Mouse (Mus musculus) liver, embryonic 14.5 days (tissue): ENCODE measurements around the gene Rasgef1b. TPM values are rescaled to one million over a fixed set of nuclear protein-coding genes. Genes with fewer than 3 reads are reported as not detected.

Experiments
- ATAC-seq: fragments of 200-750 bp; cut with Nextera tagmentation; 2 replicates; pipeline ENCODE4 v1.8.0; 2017; ENCODE audit warnings: moderate number of reproducible peaks, mild to moderate bottlenecking, moderate library complexity; ENCODE audit not compliant: insufficient read depth
- DNase-seq, 3 experiments: peaks; one replicate each; pipeline ENCODE4 v3.0.0-alpha.2; 2012 to 2013; ENCODE audit warnings: low read depth in 3 of 3, low spot score in 3 of 3
- H3K27ac ChIP-seq: fragments of 300-500 bp; sonication (generic); 2 replicates; pipeline ENCODE4 v1.5.1; 2014; ENCODE audit warnings: moderate library complexity, mild to moderate bottlenecking, control low read depth, inconsistent platforms
- H3K27me3 ChIP-seq: fragments of 300-500 bp; sonication (generic); 2 replicates; pipeline ENCODE4 v1.6.1; 2014; ENCODE audit warnings: mild to moderate bottlenecking, low read length, moderate library complexity; ENCODE audit not compliant: control insufficient read depth, insufficient read depth
- H3K36me3 ChIP-seq: fragments of 300-500 bp; sonication (generic); replicated peaks from 2 replicates; pipeline ENCODE4 v1.6.1; 2014; ENCODE audit warnings: low read depth; ENCODE audit not compliant: control insufficient read depth, insufficient read depth
- H3K4me1 ChIP-seq, 2 experiments: fragments of 200-500 bp in 1 of 2; fragments of 300-500 bp in 1 of 2; sonication (generic) in 1 of 2; replicated peaks; 2 replicates each; pipeline ENCODE4 v1.6.1; 2012 to 2014; ENCODE audit warnings: antibody characterized with exemption in 1 of 2, inconsistent platforms in 1 of 2, low read length in 1 of 2; ENCODE audit not compliant: control insufficient read depth in 2 of 2, insufficient read depth in 2 of 2
- H3K4me2 ChIP-seq: fragments of 300-500 bp; sonication (generic); 2 replicates; pipeline ENCODE4 v1.6.1; 2014; ENCODE audit warnings: low read depth, mild to moderate bottlenecking, control low read depth, moderate library complexity
- H3K4me3 ChIP-seq, 2 experiments: fragments of 200-500 bp in 1 of 2; fragments of 300-500 bp in 1 of 2; sonication (generic) in 1 of 2; 2 replicates each; pipeline ENCODE4 v1.5.1; 2012 to 2014; ENCODE audit warnings: low read depth in 2 of 2, low read length in 2 of 2, mild to moderate bottlenecking in 2 of 2, control low read depth in 1 of 2, inconsistent platforms in 1 of 2, moderate library complexity in 1 of 2; ENCODE audit not compliant: insufficient read depth in 1 of 2
- H3K9ac ChIP-seq: fragments of 300-500 bp; sonication (generic); replicated peaks from 2 replicates; pipeline ENCODE4 v1.6.1; 2014; ENCODE audit warnings: mild to moderate bottlenecking, control low read depth, moderate library complexity
- H3K9me3 ChIP-seq: fragments of 300-500 bp; sonication (generic); 2 replicates; pipeline ENCODE4 v1.6.1; 2016; ENCODE audit warnings: low read length, mixed read lengths; ENCODE audit not compliant: control insufficient read depth
- CTCF ChIP-seq: IDR thresholded peaks from 2 replicates; pipeline ENCODE4 v1.5.1; 2016; ENCODE audit warnings: antibody characterized with exemption, low read depth, control low read depth
- EP300 ChIP-seq: IDR thresholded peaks from 2 replicates; pipeline ENCODE4 v1.6.1; 2016; ENCODE audit warnings: antibody characterized with exemption, low read depth
- WGBS: fragments of 180-500 bp; shearing (Covaris S2); extraction: QIAGEN DNeasy Blood & Tissue Kit; methylation state at CpG from one replicate; pipeline ENCODE4 v1.1.7; 2014; ENCODE audit not compliant: insufficient replicate concordance; 5-methylcytosine and 5-hydroxymethylcytosine counted together
- polyA plus RNA-seq, 2 experiments: library from polyadenylated mRNA; depleted of rRNA in 1 of 2; stranded (reverse) in 1 of 2; unstranded in 1 of 2; fragments of >200 nt; fragmentation: Nextera tagmentation in 1 of 2; extraction: Ambion mirVana in 1 of 2; gene quantifications; 2 replicates each; pipeline versions ENCODE4 v1.2.1 to v1.2.3; 2012 to 2014

Gene Rasgef1b
- polyA plus RNA-seq, 2 experiments: 2.8 to 4.2 TPM

GRCm38 (mm10) chr5:99432471-99432870, 296.4 kb downstream of the Rasgef1b start:
- Histone ChIP-seq H3K27ac (no peak overlapping the region), H3K4me1 (peaks cover 0 to 5% of the 10 kb centered on the region in 2 experiments; a peak in 1 of 4 replicates), H3K27me3 (no peaks in the 10 kb centered on the region), H3K9ac (no peak overlapping the region), H3K36me3 (no peaks in the 10 kb centered on the region), H3K9me3 (no peaks in the 10 kb centered on the region), H3K4me2 (no peak overlapping the region), H3K4me3 (no peak overlapping the region)
- no peak for DNase-seq
- no peak for ATAC-seq
- TF ChIP-seq EP300 (no peak), CTCF (no peak)
- 72% methylated on average over 8 of the region's 8 CpGs for WGBS

- Histone ChIP-seq H3K27me3 (no peaks in the 10 kb centered on the region), H3K9me3 (no peaks in the 10 kb centered on the region), H3K27ac (no peak overlapping the region), H3K4me3 (no peak overlapping the region), H3K4me2 (no peak overlapping the region), H3K36me3 (no peaks in the 10 kb centered on the region), H3K4me1 (peaks cover 0 to 4% of the 10 kb centered on the region in 2 experiments; a peak in 1 of 4 replicates), H3K9ac (no peak overlapping the region)
- 65% methylated on average over 8 of the region's 8 CpGs for WGBS
- ATAC-seq (no peak), DNase-seq (no peak)
- no peak for TF ChIP-seq CTCF
- TF ChIP-seq EP300: no peak
Observed at GRCm38 (mm10) chr5:99429273-99429672, 299.6 kb downstream of the Rasgef1b start.

GRCm38 (mm10) chr5:99428648-99429047, 300.2 kb downstream of the Rasgef1b start:
- Histone ChIP-seq H3K27me3 (no peaks in the 10 kb centered on the region), H3K9me3 (no peaks in the 10 kb centered on the region), H3K4me3 (no peak overlapping the region), H3K4me2 (no peak overlapping the region), H3K27ac (no peak overlapping the region), H3K4me1 (peaks cover 0 to 4% of the 10 kb centered on the region in 2 experiments; a peak in 1 of 4 replicates), H3K36me3 (no peaks in the 10 kb centered on the region), H3K9ac (no peak overlapping the region)
- WGBS: 40% methylated on average over 5 of the region's 5 CpGs
- ATAC-seq (no peak), DNase-seq (no peak)
- TF ChIP-seq EP300: no peak
- no peak for TF ChIP-seq CTCF

- DNase-seq: no peak
- 51% methylated on average over 5 of the region's 5 CpGs for whole genome bisulfite sequencing
- Histone ChIP-seq H3K9me3 (no peaks in the 10 kb centered on the region), H3K9ac (no peak overlapping the region), H3K27ac (no peak overlapping the region), H3K4me1 (peaks cover 0 to under 1% of the 10 kb centered on the region in 2 experiments; a peak in 1 of 4 replicates), H3K27me3 (no peaks in the 10 kb centered on the region), H3K4me2 (no peak overlapping the region), H3K36me3 (no peaks in the 10 kb centered on the region), H3K4me3 (no peak overlapping the region)
- ATAC-seq: no peak
- TF ChIP-seq CTCF: peak; percentile 15; the same call in 1 of the 2 replicates
- TF ChIP-seq EP300: no peak
Observed at GRCm38 (mm10) chr5:99423271-99423670, 305.6 kb downstream of the Rasgef1b start.

- 80% methylated on average over 4 of the region's 4 CpGs for WGBS
- no peak for ATAC-seq
- Histone ChIP-seq H3K9ac (no peak overlapping the region), H3K9me3 (no peaks in the 10 kb centered on the region), H3K27ac (no peak overlapping the region), H3K27me3 (no peaks in the 10 kb centered on the region), H3K36me3 (no peaks in the 10 kb centered on the region), H3K4me1 (no peaks in the 10 kb centered on the region; a peak in 1 of 4 replicates), H3K4me2 (no peak overlapping the region), H3K4me3 (no peak overlapping the region)
- TF ChIP-seq CTCF: no peak
- no peak for TF ChIP-seq EP300
- DNase-seq: no peak
Observed at GRCm38 (mm10) chr5:99422856-99423255, 306.0 kb downstream of the Rasgef1b start.
